Mouse (Mus musculus): ENCODE measurements at regions not wholly inside any gene's neighbourhood (a gene's known extent, or its start where the extent isn't known, plus 50 kb on each side); places are given as distances from the start of the nearest gene placed in this dataset.

DNA sequence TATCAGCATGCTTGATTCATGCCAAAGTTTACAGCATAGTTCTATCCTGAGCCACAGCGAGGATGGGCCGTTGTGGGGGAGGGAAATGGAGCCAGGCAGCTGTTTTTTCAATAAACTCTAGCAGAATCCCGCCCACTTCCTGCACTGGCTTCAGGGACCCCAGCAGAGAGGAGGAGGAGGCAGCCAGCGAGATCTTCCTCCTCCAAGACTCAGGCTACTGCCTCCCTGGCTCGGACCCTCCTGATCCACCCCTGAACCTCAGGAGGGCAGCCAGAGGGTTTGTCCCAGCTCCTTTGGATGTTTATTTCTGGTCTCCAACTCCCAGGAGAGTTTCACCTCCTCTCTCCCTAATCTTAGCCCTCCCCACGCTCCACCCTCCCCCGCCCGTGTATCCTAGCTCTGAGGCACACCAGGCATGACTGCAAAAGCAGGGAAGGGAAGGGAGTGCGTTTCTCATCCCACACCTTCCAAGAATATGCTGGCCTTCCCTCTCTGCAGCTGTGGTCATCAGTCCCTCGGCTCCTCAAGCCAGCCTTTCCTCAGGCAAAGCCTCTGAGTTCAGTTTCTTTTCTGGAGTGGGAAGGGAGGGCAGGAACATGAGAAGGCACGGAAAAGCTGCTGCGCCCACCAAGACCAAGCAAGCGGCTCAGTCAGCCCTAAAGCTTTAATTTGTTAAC is 195.5 kb downstream of the Sox4 start:
- 7% methylated on average over 13 of the region's 13 CpGs for WGBS (ENCODE audit: insufficient replicate concordance)
- Histone ChIP-seq H3K27ac (ENCODE audit: low read length) (peak overlapping the region; percentile 26; the same call in 1 of the 2 replicates), H3K4me1 (ENCODE audit: control insufficient read depth, low read depth, low read length) (no peaks in the 10 kb centered on the region; the same call in 1 of the 2 replicates), H3K36me3 (ENCODE audit: control insufficient read depth, insufficient read depth) (no peaks in the 10 kb centered on the region), H3K4me2 (ENCODE audit: low read depth, low read length) (peak overlapping the region; percentile 55), H3K4me3 (ENCODE audit: low read depth, low read length) (no peak overlapping the region; the same call in 1 of the 2 replicates), H3K27me3 (ENCODE audit: control insufficient read depth, insufficient read depth, low read depth, low read length) (no peaks in the 10 kb centered on the region), H3K9me3 (replicated peaks; ENCODE audit: control insufficient read depth, low read length) (no peaks in the 10 kb centered on the region), H3K9ac (ENCODE audit: low read depth, low read length) (no peak overlapping the region)
- ATAC-seq (ENCODE audit: low read depth) = peak; percentile 30; the same call in 1 of the 2 replicates

DNA sequence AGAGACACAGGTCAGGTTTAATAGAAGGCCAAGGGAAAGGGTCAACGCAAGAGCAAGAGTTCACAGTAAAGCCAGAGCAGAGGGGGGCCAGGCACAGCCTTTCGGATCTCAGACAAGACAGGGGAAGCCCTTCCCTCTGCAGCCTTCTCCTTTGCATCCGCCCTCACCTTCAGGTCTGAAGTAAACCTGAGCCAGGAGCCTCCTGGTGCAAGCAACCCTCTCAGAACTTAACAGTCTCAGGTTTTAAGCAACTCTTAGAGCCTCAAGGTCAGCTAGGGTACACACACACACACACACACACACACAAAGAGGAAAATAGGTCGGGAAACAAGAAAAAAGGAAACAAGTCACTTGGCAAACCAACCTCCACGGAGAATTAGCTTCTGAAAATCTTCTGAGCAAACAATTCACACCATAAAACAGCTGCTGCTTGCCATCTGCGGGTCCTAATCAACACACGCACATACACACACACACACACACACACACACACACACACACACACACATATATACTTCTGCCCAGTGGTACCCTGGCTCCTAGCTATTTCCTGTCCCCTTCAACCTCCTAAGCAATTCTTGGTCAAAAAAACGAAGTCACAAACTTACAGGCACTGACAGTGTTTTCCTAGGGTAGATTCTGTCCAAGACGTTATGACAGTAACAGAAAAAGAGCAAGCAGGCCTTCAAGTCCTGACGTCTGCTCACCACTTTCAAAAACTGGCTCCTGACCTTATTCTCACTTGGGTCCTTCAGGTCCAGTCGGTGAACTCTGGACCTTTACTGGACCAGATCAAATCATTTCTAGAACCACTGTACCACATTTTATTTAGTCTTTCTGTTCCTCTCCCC is 196.4 kb downstream of the Sox4 start:
- H3K4me3 ChIP-seq (ENCODE audit: low read depth, low read length) = no peak overlapping the region
- H3K36me3 ChIP-seq (ENCODE audit: control insufficient read depth, insufficient read depth) = no peaks in the 10 kb centered on the region
- no peaks in the 10 kb centered on the region for H3K27me3 ChIP-seq (ENCODE audit: control insufficient read depth, insufficient read depth, low read depth, low read length)
- H3K9me3 ChIP-seq (replicated peaks; ENCODE audit: control insufficient read depth, low read length) = no peaks in the 10 kb centered on the region
- no peak for ATAC-seq (ENCODE audit: low read depth)
- H3K4me2 ChIP-seq (ENCODE audit: low read depth, low read length) = peak overlapping the region; percentile 55
- no peak overlapping the region for H3K9ac ChIP-seq (ENCODE audit: low read depth, low read length)
- peak overlapping the region; percentile 21; the same call in 1 of the 2 replicates for H3K27ac ChIP-seq (ENCODE audit: low read length)
- 25% methylated on average over 11 of the region's 11 CpGs for WGBS (ENCODE audit: insufficient replicate concordance)
- no peaks in the 10 kb centered on the region; the same call in 1 of the 2 replicates for H3K4me1 ChIP-seq (ENCODE audit: control insufficient read depth, low read depth, low read length)

DNA sequence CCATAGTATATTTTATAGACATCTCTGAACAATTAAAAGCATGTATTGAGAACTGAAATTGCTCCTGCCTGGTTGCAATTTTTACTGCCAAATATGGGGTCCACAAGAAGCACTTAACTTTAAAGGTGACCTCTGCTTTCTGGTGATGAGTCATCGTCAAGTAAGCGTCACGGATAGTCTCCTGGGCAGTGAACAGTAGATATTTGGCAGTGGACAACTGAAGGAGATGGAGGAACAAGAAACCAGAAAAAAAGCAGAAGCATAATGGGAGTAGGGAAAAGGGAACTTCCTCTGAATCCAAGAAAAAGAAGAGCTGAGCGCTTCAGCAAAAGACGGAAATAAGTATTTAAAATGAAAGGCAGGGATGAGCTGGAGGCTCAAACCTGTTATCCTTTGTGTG is 199.3 kb downstream of the Sox4 start:
- Histone ChIP-seq H3K4me2 (ENCODE audit: low read depth, low read length) (no peak overlapping the region), H3K9ac (ENCODE audit: low read depth, low read length) (no peak overlapping the region), H3K36me3 (ENCODE audit: control insufficient read depth, insufficient read depth) (no peaks in the 10 kb centered on the region), H3K27ac (ENCODE audit: low read length) (no peak overlapping the region), H3K27me3 (ENCODE audit: control insufficient read depth, insufficient read depth, low read depth, low read length) (no peaks in the 10 kb centered on the region), H3K9me3 (replicated peaks; ENCODE audit: control insufficient read depth, low read length) (no peaks in the 10 kb centered on the region), H3K4me3 (ENCODE audit: low read depth, low read length) (no peak overlapping the region), H3K4me1 (ENCODE audit: control insufficient read depth, low read depth, low read length) (no peaks in the 10 kb centered on the region; the same call in 1 of the 2 replicates)
- ATAC-seq (ENCODE audit: low read depth) = no peak
- WGBS (ENCODE audit: insufficient replicate concordance) = 56% methylated on average over 5 of the region's 5 CpGs

DNA sequence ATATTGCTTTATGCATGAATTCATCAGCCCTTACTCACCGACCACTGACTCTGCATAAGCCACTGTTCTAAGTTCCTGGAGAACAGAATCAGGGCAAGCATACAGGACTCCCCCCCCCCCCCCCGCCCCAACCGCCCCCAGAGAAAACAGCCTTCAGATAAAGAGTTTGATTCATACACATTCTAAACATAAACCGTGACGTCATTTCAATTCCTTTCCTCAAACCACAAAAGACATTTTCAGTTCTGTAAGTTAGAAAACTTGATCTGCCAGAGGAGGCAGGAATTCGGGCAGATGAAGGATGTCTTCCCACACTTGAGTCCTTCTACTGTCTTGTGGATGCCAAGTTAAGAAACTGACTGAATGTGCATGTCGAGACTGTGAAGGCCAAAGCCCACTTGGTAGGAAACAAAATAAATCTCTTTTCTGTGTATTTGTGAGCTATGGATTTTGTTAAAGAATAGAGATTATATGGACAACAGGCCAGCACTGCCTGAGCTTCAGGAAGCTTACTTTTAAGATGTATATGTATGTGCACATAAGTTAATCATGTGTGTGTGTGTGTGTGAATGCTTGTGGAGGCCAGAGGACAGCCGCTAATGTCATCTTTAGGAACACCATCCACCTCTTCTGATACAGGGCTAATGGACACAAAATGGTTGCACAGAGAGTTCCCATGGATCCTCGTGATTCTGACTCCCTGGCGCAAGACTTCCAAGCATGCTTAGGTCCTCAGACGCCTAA is 202.4 kb downstream of the Sox4 start:
- ATAC-seq (ENCODE audit: low read depth) = no peak
- no peaks in the 10 kb centered on the region for H3K9me3 ChIP-seq (replicated peaks; ENCODE audit: control insufficient read depth, low read length)
- 53% methylated on average over 11 of the region's 11 CpGs for WGBS (ENCODE audit: insufficient replicate concordance)
- no peak overlapping the region for H3K27ac ChIP-seq (ENCODE audit: low read length)
- no peaks in the 10 kb centered on the region for H3K36me3 ChIP-seq (ENCODE audit: control insufficient read depth, insufficient read depth)
- H3K4me2 ChIP-seq (ENCODE audit: low read depth, low read length) = no peak overlapping the region
- no peak overlapping the region for H3K4me3 ChIP-seq (ENCODE audit: low read depth, low read length)
- H3K27me3 ChIP-seq (ENCODE audit: control insufficient read depth, insufficient read depth, low read depth, low read length) = no peaks in the 10 kb centered on the region
- H3K9ac ChIP-seq (ENCODE audit: low read depth, low read length) = no peak overlapping the region
- no peaks in the 10 kb centered on the region for H3K4me1 ChIP-seq (ENCODE audit: control insufficient read depth, low read depth, low read length)

DNA sequence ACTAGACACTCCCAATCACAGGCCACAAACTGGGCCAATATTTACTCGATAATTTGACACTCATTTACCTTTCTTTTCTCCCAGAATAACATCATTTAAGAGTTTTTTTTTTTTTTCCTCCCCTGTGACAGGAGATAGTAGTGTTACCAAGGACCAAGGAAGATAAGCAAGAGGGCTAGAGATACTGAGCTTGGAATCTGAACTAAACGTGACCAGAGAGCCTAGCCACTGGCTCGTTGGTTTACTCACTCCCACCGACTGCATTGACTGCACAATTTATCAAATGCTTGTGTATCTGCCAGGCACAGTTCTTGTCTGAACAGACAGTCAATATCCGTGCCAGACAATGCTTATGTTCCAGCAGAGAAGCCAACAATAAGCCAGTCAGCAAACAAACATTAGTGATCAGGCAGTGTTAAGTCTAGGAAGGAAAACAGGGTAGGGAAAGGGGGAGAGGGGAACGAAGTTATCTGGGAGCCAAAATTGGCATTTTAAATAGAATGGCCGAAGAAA is 213.3 kb downstream of the Sox4 start:
- H3K27ac ChIP-seq (ENCODE audit: low read length) = no peak overlapping the region
- no peak overlapping the region for H3K4me2 ChIP-seq (ENCODE audit: low read depth, low read length)
- H3K9ac ChIP-seq (ENCODE audit: low read depth, low read length) = no peak overlapping the region
- no peaks in the 10 kb centered on the region for H3K4me1 ChIP-seq (ENCODE audit: control insufficient read depth, low read depth, low read length)
- WGBS (ENCODE audit: insufficient replicate concordance) = 20% methylated on average over 7 of the region's 7 CpGs
- no peaks in the 10 kb centered on the region for H3K27me3 ChIP-seq (ENCODE audit: control insufficient read depth, insufficient read depth, low read depth, low read length)
- no peaks in the 10 kb centered on the region for H3K36me3 ChIP-seq (ENCODE audit: control insufficient read depth, insufficient read depth)
- no peaks in the 10 kb centered on the region for H3K9me3 ChIP-seq (replicated peaks; ENCODE audit: control insufficient read depth, low read length)
- no peak overlapping the region for H3K4me3 ChIP-seq (ENCODE audit: low read depth, low read length)
- no peak for ATAC-seq (ENCODE audit: low read depth)

DNA sequence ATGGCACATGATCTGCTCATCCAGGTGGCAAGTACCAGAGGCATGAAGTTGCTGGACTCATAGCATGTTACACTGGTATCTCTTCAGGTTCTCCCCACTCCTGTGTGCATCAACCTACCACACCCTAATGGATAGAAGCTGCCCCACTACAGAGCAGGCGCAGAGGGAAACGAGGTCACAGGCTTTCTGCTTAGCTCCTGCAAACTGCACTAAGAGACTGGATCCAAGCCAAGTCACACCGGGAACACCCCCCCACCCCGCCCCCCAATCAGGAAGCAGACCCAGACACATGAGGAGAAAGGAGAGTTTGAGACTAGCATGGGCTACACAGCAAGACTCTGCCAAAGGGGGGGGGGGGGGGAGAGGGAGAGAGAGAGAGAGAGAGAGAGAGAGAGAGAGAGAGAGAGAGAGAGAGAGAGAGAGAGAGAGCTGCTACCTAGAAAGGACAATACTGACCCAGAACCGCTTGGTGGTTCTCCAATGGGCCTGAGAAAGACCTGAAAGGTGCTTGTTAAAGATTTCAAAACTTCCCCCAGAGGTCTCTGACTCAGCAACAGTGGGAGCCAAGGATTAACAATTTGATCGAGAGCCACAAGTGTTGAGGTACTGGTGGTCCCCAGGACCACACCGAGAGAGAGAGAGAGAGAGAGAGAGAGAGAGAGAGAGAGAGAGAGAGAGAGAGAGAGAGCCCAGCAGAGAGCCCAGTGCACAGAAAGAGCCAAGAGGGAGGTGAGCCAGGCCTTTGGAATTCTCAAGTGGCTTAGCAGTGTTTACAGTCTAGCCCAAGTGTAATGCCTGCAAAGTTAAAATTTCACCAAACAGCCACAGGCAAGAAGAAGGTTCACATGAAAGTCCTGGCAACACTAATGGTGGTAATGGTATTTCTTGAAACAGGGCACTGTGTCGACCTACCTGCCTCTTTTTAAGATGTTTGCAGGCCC is 215.1 kb downstream of the Sox4 start:
- no peak for ATAC-seq (ENCODE audit: low read depth)
- Histone ChIP-seq H3K27ac (ENCODE audit: low read length) (no peak overlapping the region), H3K4me2 (ENCODE audit: low read depth, low read length) (no peak overlapping the region), H3K36me3 (ENCODE audit: control insufficient read depth, insufficient read depth) (no peaks in the 10 kb centered on the region), H3K4me3 (ENCODE audit: low read depth, low read length) (no peak overlapping the region), H3K9ac (ENCODE audit: low read depth, low read length) (no peak overlapping the region), H3K27me3 (ENCODE audit: control insufficient read depth, insufficient read depth, low read depth, low read length) (no peaks in the 10 kb centered on the region), H3K9me3 (replicated peaks; ENCODE audit: control insufficient read depth, low read length) (no peaks in the 10 kb centered on the region), H3K4me1 (ENCODE audit: control insufficient read depth, low read depth, low read length) (no peaks in the 10 kb centered on the region)
- WGBS (ENCODE audit: insufficient replicate concordance) = 47% methylated on average over 8 of the region's 8 CpGs

DNA sequence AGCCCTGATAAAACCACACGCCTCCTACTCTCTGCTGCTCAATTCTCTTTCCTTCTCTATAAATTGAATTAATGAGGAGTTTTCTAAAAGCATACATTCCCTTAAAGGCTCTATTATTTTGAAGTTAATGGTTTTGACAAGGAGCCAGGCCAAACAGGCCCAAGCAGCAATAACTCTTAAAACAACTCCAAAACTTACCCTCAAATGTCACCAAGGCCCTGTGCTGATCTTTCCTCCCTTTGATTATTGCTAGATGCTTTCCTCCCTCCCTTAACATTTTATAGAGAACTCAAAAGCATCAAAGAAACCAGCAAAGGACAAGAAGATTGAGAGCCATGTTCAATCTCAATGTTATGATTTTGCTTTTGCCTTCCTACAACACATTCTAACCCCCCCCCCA is 221.0 kb downstream of the Sox4 start:
- H3K27me3 ChIP-seq (ENCODE audit: control insufficient read depth, insufficient read depth, low read depth, low read length) = no peaks in the 10 kb centered on the region
- H3K4me3 ChIP-seq (ENCODE audit: low read depth, low read length) = no peak overlapping the region
- WGBS (ENCODE audit: insufficient replicate concordance) = 58% methylated on average over 1 of the region's 1 CpGs
- H3K9ac ChIP-seq (ENCODE audit: low read depth, low read length) = no peak overlapping the region
- H3K27ac ChIP-seq (ENCODE audit: low read length) = no peak overlapping the region
- no peaks in the 10 kb centered on the region for H3K36me3 ChIP-seq (ENCODE audit: control insufficient read depth, insufficient read depth)
- H3K4me1 ChIP-seq (ENCODE audit: control insufficient read depth, low read depth, low read length) = no peaks in the 10 kb centered on the region
- no peak for ATAC-seq (ENCODE audit: low read depth)
- H3K4me2 ChIP-seq (ENCODE audit: low read depth, low read length) = no peak overlapping the region
- H3K9me3 ChIP-seq (replicated peaks; ENCODE audit: control insufficient read depth, low read length) = no peaks in the 10 kb centered on the region

DNA sequence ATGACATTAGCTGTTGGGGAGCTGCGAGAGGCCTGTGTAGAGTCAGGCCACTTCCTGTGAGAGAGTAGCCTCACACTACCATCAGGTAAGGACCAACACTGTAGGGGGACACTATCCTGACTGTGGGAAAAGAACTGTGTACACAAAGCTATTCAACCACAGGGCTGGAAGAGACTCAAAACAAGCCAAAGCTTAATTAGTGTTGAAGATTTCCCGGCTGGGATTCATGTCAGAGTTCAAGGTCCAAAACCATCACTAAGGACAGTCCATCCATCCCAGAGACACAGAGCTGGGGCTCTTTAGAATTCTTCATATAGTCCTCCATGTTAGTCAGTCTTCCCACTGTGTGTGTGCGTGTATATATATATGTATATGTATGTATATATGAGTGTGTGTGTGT is 221.5 kb downstream of the Sox4 start:
- WGBS (ENCODE audit: insufficient replicate concordance) = 67% methylated on average over 3 of the region's 3 CpGs

More for the DNA sequence above, 221.5 kb downstream of the Sox4 start:
- Histone ChIP-seq H3K4me2 (ENCODE audit: low read depth, low read length) (no peak overlapping the region), H3K27ac (ENCODE audit: low read length) (no peak overlapping the region), H3K36me3 (ENCODE audit: control insufficient read depth, insufficient read depth) (no peaks in the 10 kb centered on the region), H3K4me1 (ENCODE audit: control insufficient read depth, low read depth, low read length) (no peaks in the 10 kb centered on the region), H3K4me3 (ENCODE audit: low read depth, low read length) (no peak overlapping the region), H3K9me3 (replicated peaks; ENCODE audit: control insufficient read depth, low read length) (no peaks in the 10 kb centered on the region), H3K27me3 (ENCODE audit: control insufficient read depth, insufficient read depth, low read depth, low read length) (no peaks in the 10 kb centered on the region), H3K9ac (ENCODE audit: low read depth, low read length) (no peak overlapping the region)
- ATAC-seq (ENCODE audit: low read depth) = no peak
